Mouse (Mus musculus) E14TG2a.4 (cell line): Measurements from ENCODE around the gene Il1b.

Experiments used
- CTCF ChIP-seq: conservative IDR thresholded peaks from 2 replicates; pipeline ENCODE4 v1.5.1; 2014; ENCODE audit warnings: low read length
- NANOG ChIP-seq: IDR thresholded peaks from 2 replicates; pipeline ENCODE4 v1.6.1; 2014; ENCODE audit warnings: borderline replicate concordance, low read length, mixed read lengths

GRCm38 (mm10) chr2:129320033-129320605 is 50.8 kb downstream of the Il1b start:
- no peak for TF ChIP-seq CTCF
- TF ChIP-seq NANOG: no peak
